7 mouse cellular contexts compared by ENCODE assay signal in genomic region chr10:21991986-21992833, GRCm38 (mm10).
DNase-seq lines count a peak whose midpoint lies in the region; ATAC-seq and TF ChIP-seq lines count a peak whose summit lies in the region.

No protein-coding gene starts in this region.

- no peaks in the 10 kb centered on the region for H3K9me3 ChIP-seq in ES-E14 (ENCODE audit: control insufficient read depth, insufficient read depth, low read depth, low read length)
- no peaks in the 10 kb centered on the region for H3K9me3 ChIP-seq in forebrain, embryonic 14.5 days (replicated peaks; ENCODE audit: control insufficient read depth, low read length)
- H3K9me3 ChIP-seq in hindbrain, embryonic 13.5 days: no peaks in the 10 kb centered on the region
- H3K9me3 ChIP-seq in limb, embryonic 13.5 days: no peaks in the 10 kb centered on the region
- no peaks in the 10 kb centered on the region for H3K9me3 ChIP-seq in midbrain, embryonic 13.5 days
- H3K9me3 ChIP-seq in stomach, postnatal 0 days (ENCODE audit: control insufficient read depth, low read length): no peaks in the 10 kb centered on the region

- H3K79me2 ChIP-seq in C2C12 (ENCODE audit: control insufficient read depth, insufficient read depth): peaks cover 28% of the 10 kb centered on the region

- H3K9ac ChIP-seq in ES-E14 (ENCODE audit: insufficient read depth, low read depth, low read length, poor library complexity, severe bottlenecking): peak overlapping the region; percentile 73; the same call in 1 of the 2 replicates
- H3K9ac ChIP-seq in forebrain, embryonic 14.5 days (ENCODE audit: low read length): no peak overlapping the region
- H3K9ac ChIP-seq in hindbrain, embryonic 13.5 days: no peak overlapping the region
- H3K9ac ChIP-seq in limb, embryonic 13.5 days: no peak overlapping the region; the same call in 1 of the 2 replicates
- no peak overlapping the region for H3K9ac ChIP-seq in midbrain, embryonic 13.5 days (replicated peaks)
- H3K9ac ChIP-seq in stomach, postnatal 0 days (ENCODE audit: low read length): peak overlapping the region; percentile 95

- peak overlapping the region; percentile 7; the same call in 1 of the 2 replicates for H3K27ac ChIP-seq in ES-E14 (ENCODE audit: insufficient read depth, low read depth, low read length, poor library complexity, severe bottlenecking)
- H3K27ac ChIP-seq in forebrain, embryonic 14.5 days (ENCODE audit: low read depth, low read length): no peak overlapping the region
- H3K27ac ChIP-seq in hindbrain, embryonic 13.5 days: no peak overlapping the region
- no peak overlapping the region for H3K27ac ChIP-seq in limb, embryonic 13.5 days
- no peak overlapping the region for H3K27ac ChIP-seq in midbrain, embryonic 13.5 days
- H3K27ac ChIP-seq in stomach, postnatal 0 days (replicated peaks): peak overlapping the region; percentile 99

- no peak for DNase-seq in ES-E14 (ENCODE audit: low read depth, low spot score)
- no peak for DNase-seq in forebrain, embryonic 14.5 days (ENCODE audit: low spot score)
- DNase-seq in stomach, postnatal 0 days (ENCODE audit: low spot score): peak; percentile 59

- in situ Hi-C loops in ES-E14 (cut with MboI; ENCODE audit: low sequenced_read_pairs in 2 of 2, unreplicated experiment in 2 of 2): no loop called here

- no peak for ATAC-seq in forebrain, embryonic 14.5 days
- ATAC-seq in hindbrain, embryonic 13.5 days (ENCODE audit: low FRiP score): no peak
- no peak for ATAC-seq in limb, embryonic 13.5 days (ENCODE audit: low FRiP score, low read depth)
- no peak for ATAC-seq in midbrain, embryonic 13.5 days
- ATAC-seq in stomach, postnatal 0 days (ENCODE audit: low FRiP score, low TSS enrichment): no peak

- peak overlapping the region; percentile 2 for H3ac ChIP-seq in C2C12 (ENCODE audit: control insufficient read depth, insufficient read length, low read depth)

- peaks cover 13 to 23% of the 10 kb centered on the region in 2 experiments; a peak in 3 of 4 replicates for H3K4me1 ChIP-seq in ES-E14 (ENCODE audit: control insufficient read depth in 2 of 2, insufficient read depth in 2 of 2, low read length in 2 of 2, poor library complexity in 1 of 2)
- H3K4me1 ChIP-seq in forebrain, embryonic 14.5 days (ENCODE audit: control insufficient read depth, insufficient read depth, low read length): peaks cover 8% of the 10 kb centered on the region
- H3K4me1 ChIP-seq in hindbrain, embryonic 13.5 days (replicated peaks): peaks cover 36% of the 10 kb centered on the region
- H3K4me1 ChIP-seq in limb, embryonic 13.5 days: peaks cover 32% of the 10 kb centered on the region
- peaks cover 25% of the 10 kb centered on the region for H3K4me1 ChIP-seq in midbrain, embryonic 13.5 days (replicated peaks)
- peaks cover 4% of the 10 kb centered on the region; the same call in 1 of the 2 replicates for H3K4me1 ChIP-seq in stomach, postnatal 0 days (replicated peaks; ENCODE audit: control insufficient read depth, insufficient read depth)

- no peak for TF ChIP-seq CTCF in C2C12 (IDR thresholded peaks at IDR 0.05; ENCODE audit: control insufficient read depth, insufficient read depth, insufficient read length)
- TF ChIP-seq CTCF in stomach, postnatal 0 days (IDR thresholded peaks at IDR 0.05; ENCODE audit: low read depth): no peak

- peak overlapping the region; percentile 95 for H3K4me2 ChIP-seq in forebrain, embryonic 14.5 days (ENCODE audit: low read length)
- H3K4me2 ChIP-seq in hindbrain, embryonic 13.5 days: peak overlapping the region; percentile 98
- H3K4me2 ChIP-seq in limb, embryonic 13.5 days (replicated peaks): peak overlapping the region; percentile 81
- H3K4me2 ChIP-seq in midbrain, embryonic 13.5 days (replicated peaks): peak overlapping the region; percentile 97
- peak overlapping the region; percentile 92 for H3K4me2 ChIP-seq in stomach, postnatal 0 days (replicated peaks; ENCODE audit: low read depth)

- peaks cover 20% of the 10 kb centered on the region for H3K36me3 ChIP-seq in C2C12 (ENCODE audit: control insufficient read depth, insufficient read depth)
- peaks cover 15% of the 10 kb centered on the region for H3K36me3 ChIP-seq in ES-E14 (ENCODE audit: control insufficient read depth, insufficient read depth, low read length, poor library complexity, severe bottlenecking)
- peaks cover 5% of the 10 kb centered on the region; the same call in 1 of the 2 replicates for H3K36me3 ChIP-seq in forebrain, embryonic 14.5 days (ENCODE audit: control insufficient read depth, insufficient read depth, low read length)
- peaks cover 9% of the 10 kb centered on the region for H3K36me3 ChIP-seq in hindbrain, embryonic 13.5 days
- peaks cover 11% of the 10 kb centered on the region for H3K36me3 ChIP-seq in limb, embryonic 13.5 days
- peaks cover 8% of the 10 kb centered on the region for H3K36me3 ChIP-seq in midbrain, embryonic 13.5 days
- H3K36me3 ChIP-seq in stomach, postnatal 0 days (ENCODE audit: control insufficient read depth, insufficient read depth, low read length): peaks cover 13% of the 10 kb centered on the region; the same call in 1 of the 2 replicates

- no peaks in the 10 kb centered on the region for H3K27me3 ChIP-seq in C2C12 (ENCODE audit: control insufficient read depth, insufficient read depth, insufficient read length)
- peaks cover 14% of the 10 kb centered on the region for H3K27me3 ChIP-seq in forebrain, embryonic 14.5 days (replicated peaks; ENCODE audit: control insufficient read depth, insufficient read depth, low read length)
- H3K27me3 ChIP-seq in hindbrain, embryonic 13.5 days: peaks cover 29% of the 10 kb centered on the region
- peaks cover 10% of the 10 kb centered on the region for H3K27me3 ChIP-seq in limb, embryonic 13.5 days
- H3K27me3 ChIP-seq in midbrain, embryonic 13.5 days: peaks cover 15% of the 10 kb centered on the region
- no peaks in the 10 kb centered on the region for H3K27me3 ChIP-seq in stomach, postnatal 0 days (ENCODE audit: control insufficient read depth, insufficient read depth, low read length)

- H3K4me3 ChIP-seq in C2C12 (ENCODE audit: insufficient read depth, poor library complexity, severe bottlenecking) (no peak overlapping the region), ES-E14 (ENCODE audit: insufficient read depth in 1 of 2, low read depth in 1 of 2, low read length in 2 of 2, poor library complexity in 1 of 2, severe bottlenecking in 1 of 2) (peak overlapping the region; percentile 79 to 93)
- 0 out of 2 replicates have a peak overlapping the region, but pooled peaks have one; percentile 70 for H3K4me3 ChIP-seq in forebrain, embryonic 14.5 days (ENCODE audit: low read depth, low read length)
- H3K4me3 ChIP-seq in hindbrain, embryonic 13.5 days: peak overlapping the region; percentile 60; the same call in 1 of the 2 replicates
- peak overlapping the region; percentile 60 for H3K4me3 ChIP-seq in limb, embryonic 13.5 days
- peak overlapping the region; percentile 68 for H3K4me3 ChIP-seq in midbrain, embryonic 13.5 days (replicated peaks)
- peak overlapping the region; percentile 85 for H3K4me3 ChIP-seq in stomach, postnatal 0 days (ENCODE audit: low read depth, low read length)

- 15% methylated on average over 17 of the region's 17 CpGs for WGBS in forebrain, embryonic 14.5 days
- 20% methylated on average over 17 of the region's 17 CpGs for WGBS in hindbrain, embryonic 13.5 days
- 13% methylated on average over 17 of the region's 17 CpGs for WGBS in limb, embryonic 13.5 days
- 17% methylated on average over 17 of the region's 17 CpGs for WGBS in midbrain, embryonic 13.5 days
- 23% methylated on average over 17 of the region's 17 CpGs for WGBS in stomach, postnatal 0 days

- no peak for TF ChIP-seq EP300 in stomach, postnatal 0 days (optimal IDR thresholded peaks at IDR 0.05)

- H3K79me3 ChIP-seq in C2C12 (ENCODE audit: low read depth): peaks cover 27% of the 10 kb centered on the region

TF ChIP-seq in C2C12, 6 proteins besides CTCF, POLR2A, EP300 and RAD21:
- TF ChIP-seq CEBPB (IDR thresholded peaks at IDR 0.05; ENCODE audit: low read depth): no peak
- TF ChIP-seq FOSL1 (IDR thresholded peaks at IDR 0.05; ENCODE audit: insufficient read depth, low read length, poor library complexity, severe bottlenecking): no peak
- TF ChIP-seq MYOD1 (IDR thresholded peaks at IDR 0.05; ENCODE audit: control insufficient read depth, insufficient read length, low read depth): no peak
- no peak for TF ChIP-seq USF1 (IDR thresholded peaks at IDR 0.05; ENCODE audit: low read depth)
- no peak for TF ChIP-seq MAX (IDR thresholded peaks at IDR 0.05)
- no peak for TF ChIP-seq MYOG (IDR thresholded peaks at IDR 0.05; ENCODE audit: control insufficient read depth, extremely low read depth, insufficient read length)

TF ChIP-seq in ES-E14, 5 proteins besides CTCF, POLR2A, EP300 and RAD21:
- no peak for TF ChIP-seq HCFC1 (IDR thresholded peaks at IDR 0.05; ENCODE audit: borderline replicate concordance, insufficient read depth, low read length)
- TF ChIP-seq ZC3H11A (IDR thresholded peaks at IDR 0.05; ENCODE audit: borderline replicate concordance, low read depth, low read length): no peak
- TF ChIP-seq MAFK (IDR thresholded peaks at IDR 0.05; ENCODE audit: insufficient read depth, low read depth, low read length): no peak
- no peak for TF ChIP-seq ZNF384 (IDR thresholded peaks at IDR 0.05; ENCODE audit: low read depth, low read length)
- TF ChIP-seq CHD2 (IDR thresholded peaks at IDR 0.05; ENCODE audit: low read depth, low read length): no peak

Comparison
In these comparisons a context has a peak if more than half of its experiments do, and no peak if none do; other contexts are left out.
1. H3K27ac ChIP-seq: peak in ES-E14 (single experiment) and stomach, postnatal 0 days (single experiment); none in forebrain, embryonic 14.5 days (single experiment), hindbrain, embryonic 13.5 days (single experiment), limb, embryonic 13.5 days (single experiment) and midbrain, embryonic 13.5 days (single experiment).
2. H3K9ac ChIP-seq: peak in ES-E14 (single experiment) and stomach, postnatal 0 days (single experiment); none in forebrain, embryonic 14.5 days (single experiment), hindbrain, embryonic 13.5 days (single experiment), limb, embryonic 13.5 days (single experiment) and midbrain, embryonic 13.5 days (single experiment).
3. Peak in every context shown above with its lines, with median percentiles within 50 percentile points of each other: H3K4me2 ChIP-seq.